Mouse (Mus musculus) adrenal gland, adult 2 months (tissue): ENCODE data around the gene Mier3. TPM values are rescaled to one million over a fixed set of nuclear protein-coding genes. Genes with fewer than 3 reads are reported as not detected.

Experiments
- polyA plus RNA-seq: library from polyadenylated mRNA; depleted of rRNA; stranded (reverse); fragments of >200 nt; gene quantifications from 2 replicates; pipeline ENCODE4 v1.2.3, GENCODE M21; 2012; rRNA removed
- total RNA-seq, 2 experiments: library from RNA; stranded (reverse); gene quantifications; 2 replicates each; pipeline ENCODE4 v1.2.3; 2021

Gene Mier3
- total and polyA plus RNA-seq, 3 experiments = 3.7 to 50.1 (median 31.0) TPM

Other genes with a start within 250 kb of the Mier3 start
- gene Gpbp1, start 190.9 kb upstream of the Mier3 start, total RNA-seq = 100 to 1,000 TPM in 1 of 2 experiments, 10 to 100 TPM in 1; 64.8 to 108 TPM
- 0.32 and 0.44 TPM in 2 replicates for gene Gpbp1, start 190.9 kb upstream of the Mier3 start, polyA plus RNA-seq
- gene Gm49496, start 131.0 kb upstream of the Mier3 start, total RNA-seq = not detected
- not detected in 2 replicates for gene Gm49496, start 131.0 kb upstream of the Mier3 start, polyA plus RNA-seq
- not detected for gene Gm10198, start 88.2 kb upstream of the Mier3 start, total RNA-seq
- gene Gm10198, start 88.2 kb upstream of the Mier3 start, polyA plus RNA-seq = not detected in 2 replicates
- gene Map3k1, start 128.0 kb downstream of the Mier3 start, total RNA-seq = 10 to 100 TPM; 49.1 to 64.9 TPM
- gene Map3k1, start 128.0 kb downstream of the Mier3 start, polyA plus RNA-seq = 8.3 and 8.8 TPM in 2 replicates